Mouse (Mus musculus): Measurements from ENCODE around the gene Nphp3. TPM values are rescaled to one million over a fixed set of nuclear protein-coding genes. Genes with fewer than 3 reads are reported as not detected.

Gene Nphp3
- polyA plus RNA-seq, 2 experiments = 5.4 to 25.3 TPM

DNA sequence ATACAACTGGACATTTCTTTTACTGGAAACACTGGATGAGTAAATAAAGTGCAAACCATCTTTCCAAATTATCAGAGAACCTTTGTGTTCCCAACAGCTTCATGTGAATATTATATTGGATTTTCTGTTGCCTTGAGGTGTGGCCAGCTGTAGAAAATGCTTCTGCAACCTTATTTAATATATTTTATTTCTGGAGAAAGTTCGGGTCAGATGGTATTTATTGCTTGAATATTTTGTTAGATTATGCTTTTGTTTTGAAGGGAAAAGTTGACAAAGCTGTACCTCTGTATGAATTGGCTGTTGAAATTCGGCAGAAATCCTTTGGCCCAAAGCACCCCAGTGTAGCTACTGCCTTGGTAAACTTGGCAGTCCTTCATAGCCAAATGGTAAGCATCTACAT is 38.0 kb downstream of the Nphp3 start, which contains the start of gene Gm28305:
Gene Gm28305 (plus strand): TSS at position 301 of the 400 bp plus-strand sequence.
- H3K4me2 ChIP-seq (replicated peaks; ENCODE audit: low read depth, low read length, severe bottlenecking) = no peak within 1 kb of the TSS
- TF ChIP-seq POLR2A (IDR thresholded peaks at IDR 0.05; ENCODE audit: borderline replicate concordance, extremely low read depth, insufficient read depth, insufficient read length) = no peak
- DNase-seq (ENCODE audit: low spot score) (no peak), ATAC-seq (ENCODE audit: low FRiP score, low read depth) (no peak)
- H3K27ac ChIP-seq (replicated peaks; ENCODE audit: low read depth, low read length) = no peak within 1 kb of the TSS
- no peaks in the 10 kb centered on the region for H3K9me3 ChIP-seq (ENCODE audit: control insufficient read depth, low read length)
- no peaks in the 10 kb centered on the region for H3K27me3 ChIP-seq (ENCODE audit: control insufficient read depth, insufficient read depth, low read length)
- H3K4me3 ChIP-seq (replicated peaks; ENCODE audit: low read length) = no peak within 1 kb of the TSS
- H3K4me1 ChIP-seq (ENCODE audit: control insufficient read depth, insufficient read depth, low read length) = no peaks in the 10 kb centered on the region
- H3K36me3 ChIP-seq (ENCODE audit: control insufficient read depth, insufficient read depth, low read length) = peaks cover 61% of the 10 kb centered on the region
- WGBS = 55% methylated on average over 2 of the region's 2 CpGs
- H3K9ac ChIP-seq (ENCODE audit: low read depth, low read length, severe bottlenecking) = no peak within 1 kb of the TSS

GRCm38 (mm10) chr9:104043676-104044075 is 41.3 kb downstream of the Nphp3 start:
- H3K27me3 ChIP-seq (ENCODE audit: control insufficient read depth, insufficient read depth, low read length) = no peaks in the 10 kb centered on the region
- H3K4me1 ChIP-seq (ENCODE audit: control insufficient read depth, insufficient read depth, low read length) = no peaks in the 10 kb centered on the region
- H3K4me2 ChIP-seq (replicated peaks; ENCODE audit: low read depth, low read length, severe bottlenecking) = no peak overlapping the region
- H3K4me3 ChIP-seq (replicated peaks; ENCODE audit: low read length) = no peak overlapping the region
- no peak overlapping the region for H3K9ac ChIP-seq (ENCODE audit: low read depth, low read length, severe bottlenecking)
- H3K27ac ChIP-seq (replicated peaks; ENCODE audit: low read depth, low read length) = no peak overlapping the region
- DNase-seq (ENCODE audit: low spot score) = no peak
- TF ChIP-seq POLR2A (IDR thresholded peaks at IDR 0.05; ENCODE audit: borderline replicate concordance, extremely low read depth, insufficient read depth, insufficient read length) = no peak
- no peaks in the 10 kb centered on the region for H3K9me3 ChIP-seq (ENCODE audit: control insufficient read depth, low read length)
- peaks cover 57% of the 10 kb centered on the region for H3K36me3 ChIP-seq (ENCODE audit: control insufficient read depth, insufficient read depth, low read length)
- WGBS = 91% methylated on average over 4 of the region's 4 CpGs
- ATAC-seq (ENCODE audit: low FRiP score, low read depth) = no peak

GRCm38 (mm10) chr9:104051028-104051427 is 48.7 kb downstream of the Nphp3 start:
- no peak for DNase-seq (ENCODE audit: low spot score)
- no peak for ATAC-seq (ENCODE audit: low FRiP score, low read depth)
- Histone ChIP-seq H3K9me3 (ENCODE audit: control insufficient read depth, low read length) (no peaks in the 10 kb centered on the region), H3K27me3 (ENCODE audit: control insufficient read depth, insufficient read depth, low read length) (no peaks in the 10 kb centered on the region), H3K4me1 (ENCODE audit: control insufficient read depth, insufficient read depth, low read length) (no peaks in the 10 kb centered on the region), H3K36me3 (ENCODE audit: control insufficient read depth, insufficient read depth, low read length) (peaks cover 96% of the 10 kb centered on the region), H3K4me2 (replicated peaks; ENCODE audit: low read depth, low read length, severe bottlenecking) (no peak overlapping the region), H3K4me3 (replicated peaks; ENCODE audit: low read length) (no peak overlapping the region), H3K9ac (ENCODE audit: low read depth, low read length, severe bottlenecking) (no peak overlapping the region), H3K27ac (replicated peaks; ENCODE audit: low read depth, low read length) (no peak overlapping the region)
- no peak for TF ChIP-seq POLR2A (IDR thresholded peaks at IDR 0.05; ENCODE audit: borderline replicate concordance, extremely low read depth, insufficient read depth, insufficient read length)
- 88% methylated on average over 6 of the region's 6 CpGs for WGBS

- ATAC-seq (ENCODE audit: low FRiP score, low read depth) = peak; percentile 76
- WGBS = 2% methylated on average over 46 of the region's 59 CpGs
Measured at GRCm38 (mm10) chr9:104062430-104063243, 60.3 kb downstream of the Nphp3 start, which contains the start of gene Uba5. TSS of gene Uba5 (minus strand) at chr9:104063134.

DNA sequence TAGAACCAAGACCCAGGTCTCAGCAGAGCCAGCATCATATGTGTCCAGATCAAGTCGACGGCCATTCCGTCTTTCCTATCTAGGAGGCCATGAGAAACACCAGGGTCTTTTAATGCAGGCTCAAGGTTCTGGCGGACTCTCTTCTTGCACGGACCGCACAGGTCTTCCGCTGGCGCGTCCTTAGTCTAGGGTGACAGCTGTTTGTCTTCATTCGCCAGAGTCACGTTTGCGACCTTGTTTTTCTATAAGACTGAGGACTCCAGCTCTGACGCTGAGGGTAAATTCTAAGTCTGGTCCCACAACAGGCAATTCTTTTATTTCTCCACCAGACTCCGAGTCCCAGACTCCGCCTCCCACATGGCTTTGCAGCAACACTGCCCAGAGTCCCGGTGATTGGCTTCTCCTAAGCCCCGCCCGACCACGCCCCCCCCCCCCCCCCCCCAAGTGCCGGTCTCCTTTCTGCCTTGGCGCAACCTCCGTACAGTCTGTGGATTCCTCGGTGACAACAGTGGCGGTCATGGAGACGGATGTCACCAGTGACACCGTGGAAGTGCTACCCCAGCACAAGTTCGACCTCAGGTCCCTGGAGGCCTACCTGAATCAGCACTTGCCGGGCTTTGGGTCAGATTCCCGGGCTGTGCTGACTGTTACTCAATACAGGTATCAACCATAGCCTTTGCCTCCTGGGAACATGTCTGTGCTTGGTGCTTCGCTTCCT is 61.1 kb downstream of the Nphp3 start, which contains the start of gene Acad11:
Gene Acad11 (plus strand): TSS at position 134 of the 718 bp plus-strand sequence.
- H3K4me1 ChIP-seq (ENCODE audit: control insufficient read depth, insufficient read depth, low read length) = peaks cover 15% of the 10 kb centered on the region
- no peaks in the 10 kb centered on the region for H3K9me3 ChIP-seq (ENCODE audit: control insufficient read depth, low read length)
- WGBS = 1% methylated on average over 25 of the region's 30 CpGs
- peak within 1 kb of the TSS; percentile 77 for H3K9ac ChIP-seq (ENCODE audit: low read depth, low read length, severe bottlenecking)
- H3K27ac ChIP-seq (replicated peaks; ENCODE audit: low read depth, low read length) = peak within 1 kb of the TSS; percentile 28; the same call in 1 of the 2 replicates
- peak within 1 kb of the TSS; percentile 87 for H3K4me3 ChIP-seq (replicated peaks; ENCODE audit: low read length)
- no peaks in the 10 kb centered on the region for H3K27me3 ChIP-seq (ENCODE audit: control insufficient read depth, insufficient read depth, low read length)
- DNase-seq (ENCODE audit: low spot score) (peak; percentile 90), ATAC-seq (ENCODE audit: low FRiP score, low read depth) (peak; percentile 95)
- TF ChIP-seq POLR2A (IDR thresholded peaks at IDR 0.05; ENCODE audit: borderline replicate concordance, extremely low read depth, insufficient read depth, insufficient read length) = peak; percentile 33; the same call in 1 of the 2 replicates
- H3K36me3 ChIP-seq (ENCODE audit: control insufficient read depth, insufficient read depth, low read length) = peaks cover 16% of the 10 kb centered on the region
- H3K4me2 ChIP-seq (replicated peaks; ENCODE audit: low read depth, low read length, severe bottlenecking) = peak within 1 kb of the TSS; percentile 88

More at GRCm38 (mm10) chr9:104062430-104063243, 60.3 kb downstream of the Nphp3 start, which contains the start of gene Uba5:
- peak; percentile 80 for DNase-seq (ENCODE audit: low spot score)
- Histone ChIP-seq H3K9ac (ENCODE audit: low read depth, low read length, severe bottlenecking) (peak within 1 kb of the TSS; percentile 77), H3K27ac (replicated peaks; ENCODE audit: low read depth, low read length) (peak within 1 kb of the TSS; percentile 28; the same call in 1 of the 2 replicates), H3K4me1 (ENCODE audit: control insufficient read depth, insufficient read depth, low read length) (peaks cover 15% of the 10 kb centered on the region), H3K4me2 (replicated peaks; ENCODE audit: low read depth, low read length, severe bottlenecking) (peak within 1 kb of the TSS; percentile 88), H3K4me3 (replicated peaks; ENCODE audit: low read length) (peak within 1 kb of the TSS; percentile 87), H3K27me3 (ENCODE audit: control insufficient read depth, insufficient read depth, low read length) (no peaks in the 10 kb centered on the region), H3K9me3 (ENCODE audit: control insufficient read depth, low read length) (no peaks in the 10 kb centered on the region), H3K36me3 (ENCODE audit: control insufficient read depth, insufficient read depth, low read length) (peaks cover 23% of the 10 kb centered on the region)
- peak; percentile 45; the same call in 1 of the 2 replicates for TF ChIP-seq POLR2A (IDR thresholded peaks at IDR 0.05; ENCODE audit: borderline replicate concordance, extremely low read depth, insufficient read depth, insufficient read length)

All from limb, embryonic 14.5 days (tissue).